Mouse (Mus musculus): ENCODE data around the gene Map3k4.

DNA sequence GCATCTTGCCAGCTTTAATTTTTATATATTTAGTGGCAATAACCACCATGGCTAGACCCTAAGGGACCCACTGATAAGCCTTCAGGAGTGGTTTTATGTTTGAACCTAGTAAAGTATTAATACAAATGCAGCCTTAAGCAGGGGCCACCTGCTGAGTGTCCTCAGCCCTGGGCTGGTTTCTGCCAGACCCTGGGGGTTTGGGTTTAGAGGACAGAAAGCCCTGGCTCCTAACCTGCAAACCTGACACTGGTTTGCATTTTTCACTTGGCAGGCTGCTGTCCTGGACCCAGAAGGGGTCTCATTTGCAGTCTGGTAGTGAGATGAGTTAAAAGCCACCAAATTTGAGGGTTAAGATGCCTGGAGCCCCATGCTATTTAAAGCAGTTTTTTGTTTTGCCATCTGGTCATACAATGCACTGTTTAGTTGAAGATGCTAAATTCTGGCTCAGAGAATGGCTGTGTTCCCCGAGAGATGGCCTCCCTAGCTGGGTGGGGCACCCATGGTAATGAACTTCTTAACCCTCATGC is 111.5 kb downstream of the Map3k4 start:
- TF ChIP-seq EP300 (IDR thresholded peaks at IDR 0.05; ENCODE audit: low read depth) (no peak), CTCF (IDR thresholded peaks at IDR 0.05; ENCODE audit: low read depth) (no peak)
